Mouse (Mus musculus) kidney, adult 2 months (tissue): Measurements from ENCODE around the gene Cdc123. TPM values are rescaled to one million over a fixed set of nuclear protein-coding genes. Genes with fewer than 3 reads are reported as not detected.
"Not testable (repeated sequence)": the region's sequence is repeated elsewhere in the genome, so short reads cannot be mapped to it uniquely, and the experiment has no call there.

Source experiments
- DNase-seq: peaks from one replicate; pipeline ENCODE4 v3.0.0; 2021
- H3K27ac ChIP-seq: fragments of 200-500 bp; 2 replicates; pipeline ENCODE4 v1.5.1; 2012; ENCODE audit warnings: low read depth, low read length, control low read depth, inconsistent platforms; ENCODE audit not compliant: insufficient read depth
- H3K27me3 ChIP-seq: fragments of 200-500 bp; replicated peaks from 2 replicates; pipeline ENCODE4 v1.6.1; 2012; ENCODE audit warnings: mild to moderate bottlenecking, moderate library complexity, low read length, inconsistent platforms; ENCODE audit not compliant: control insufficient read depth, insufficient read depth
- H3K36me3 ChIP-seq: fragments of 200-500 bp; 2 replicates; pipeline ENCODE4 v1.6.1; 2012; ENCODE audit warnings: mild to moderate bottlenecking, moderate library complexity, low read length, inconsistent platforms; ENCODE audit not compliant: control insufficient read depth, insufficient read depth
- H3K4me1 ChIP-seq: fragments of 200-500 bp; 2 replicates; pipeline ENCODE4 v1.6.1; 2011; ENCODE audit warnings: low read length; ENCODE audit not compliant: control insufficient read depth, insufficient read depth
- H3K4me3 ChIP-seq: fragments of 200-500 bp; 2 replicates; pipeline ENCODE4 v1.5.1; 2011; ENCODE audit warnings: mild to moderate bottlenecking, low read depth, low read length, control low read depth; ENCODE audit not compliant: insufficient read depth
- CTCF ChIP-seq: fragments of 200-500 bp; conservative IDR thresholded peaks from 2 replicates; pipeline ENCODE4 v1.5.1; 2011; ENCODE audit warnings: low read depth, mild to moderate bottlenecking, control low read depth, low read length, moderate library complexity, mixed read lengths; ENCODE audit not compliant: insufficient read depth, insufficient read length
- POLR2A ChIP-seq: fragments of 200-500 bp; IDR thresholded peaks from one replicate; pipeline ENCODE4 v1.6.1; 2011; ENCODE audit warnings: low read depth, low read length, control low read depth
- WGBS: fragments of 180-500 bp; shearing (Covaris S2); methylation state at CpG from one replicate; pipeline ENCODE4 v1.1.7; 2018; 5-methylcytosine and 5-hydroxymethylcytosine counted together
- polyA plus RNA-seq: library from polyadenylated mRNA; depleted of rRNA; stranded (reverse); fragments of >200 nt; gene quantifications from 2 replicates; pipeline ENCODE4 v1.2.3, GENCODE M21; 2012

Cdc123 gene
- polyA plus RNA-seq, 1 experiment: 74.7 TPM

DNA sequence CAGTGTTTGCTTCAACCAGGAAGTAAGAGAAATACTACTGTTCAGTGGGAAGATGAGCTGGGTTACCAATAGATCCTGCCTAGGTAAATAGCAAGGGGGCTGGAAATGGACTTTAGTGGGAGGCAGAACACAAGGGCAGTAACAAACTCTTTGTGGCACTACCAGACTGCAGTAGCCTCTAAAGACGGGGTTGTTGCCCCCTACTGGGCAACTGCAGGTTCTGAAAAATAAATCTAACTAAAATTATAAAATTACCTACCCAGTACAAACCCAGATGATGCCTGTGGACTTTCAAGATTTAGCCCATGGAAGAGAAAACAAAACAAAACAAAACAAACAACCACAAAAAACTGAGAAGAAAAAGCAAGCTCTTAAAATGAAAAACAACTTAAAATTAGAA lies 20.8 kb downstream of the Cdc123 start:
- 15% methylated on average over 1 of the region's 1 CpGs for WGBS
- no peak for TF ChIP-seq POLR2A
- peak; percentile 30; the same call in 1 of the 2 replicates for TF ChIP-seq CTCF
- Histone ChIP-seq H3K4me1 (no peaks in the 10 kb centered on the region; the same call in 1 of the 2 replicates), H3K27me3 (no peaks in the 10 kb centered on the region), H3K36me3 (no peaks in the 10 kb centered on the region; the same call in none of the 2 replicates), H3K27ac (no peak overlapping the region), H3K4me3 (no peak overlapping the region)
- DNase-seq: no peak

DNA sequence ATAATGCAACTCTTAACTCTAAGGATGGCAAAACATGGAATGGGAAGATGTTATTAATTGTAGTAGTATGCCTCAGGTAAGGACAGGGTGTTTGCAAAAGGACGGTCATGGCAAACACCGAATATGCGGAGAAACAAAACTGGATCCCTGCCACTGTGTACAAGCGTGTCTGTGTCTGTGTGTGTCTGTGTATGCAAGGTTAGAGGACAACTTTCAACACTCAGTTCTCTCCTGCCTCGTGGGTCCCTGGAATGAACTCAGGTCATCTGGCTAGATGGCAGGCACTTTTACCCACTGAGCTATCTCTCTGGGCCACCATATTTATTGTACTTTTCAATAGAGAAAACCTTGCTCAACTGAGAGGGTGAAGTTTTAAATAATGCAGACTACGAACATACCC lies 22.5 kb downstream of the Cdc123 start:
- H3K27me3 ChIP-seq: no peaks in the 10 kb centered on the region
- H3K27ac ChIP-seq: no peak overlapping the region
- WGBS: 93% methylated on average over 6 of the region's 6 CpGs
- H3K36me3 ChIP-seq: no peaks in the 10 kb centered on the region; the same call in none of the 2 replicates
- H3K4me1 ChIP-seq: no peaks in the 10 kb centered on the region; the same call in 1 of the 2 replicates
- no peak for DNase-seq
- no peak overlapping the region for H3K4me3 ChIP-seq
- TF ChIP-seq POLR2A (no peak), CTCF (no peak)

DNA sequence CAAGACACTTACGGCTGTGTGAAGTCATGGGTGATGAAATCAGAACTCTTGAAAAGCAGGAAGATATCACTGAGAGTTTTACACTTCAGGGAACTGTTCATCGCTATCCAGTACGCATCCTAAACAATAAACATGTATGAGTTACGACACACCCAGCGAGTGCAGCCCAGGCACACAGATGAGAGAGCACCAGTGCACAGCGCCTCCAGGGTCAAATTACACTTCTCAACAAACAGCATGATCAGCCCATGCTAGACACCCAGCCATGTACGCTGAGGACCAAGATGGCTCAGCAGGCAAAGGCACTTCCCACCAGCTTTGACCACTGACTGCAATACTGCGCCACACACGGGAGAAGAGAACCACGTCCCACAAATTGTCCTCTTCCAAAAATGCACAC lies 23.7 kb downstream of the Cdc123 start:
- DNase-seq: no peak
- WGBS: 71% methylated on average over 10 of the region's 10 CpGs
- H3K4me3 ChIP-seq: no peak overlapping the region
- H3K27ac ChIP-seq: no peak overlapping the region
- H3K36me3 ChIP-seq: no peaks in the 10 kb centered on the region; the same call in 1 of the 2 replicates
- TF ChIP-seq POLR2A (no peak), CTCF (no peak)
- no peaks in the 10 kb centered on the region for H3K27me3 ChIP-seq
- H3K4me1 ChIP-seq: no peaks in the 10 kb centered on the region; the same call in 1 of the 2 replicates

DNA sequence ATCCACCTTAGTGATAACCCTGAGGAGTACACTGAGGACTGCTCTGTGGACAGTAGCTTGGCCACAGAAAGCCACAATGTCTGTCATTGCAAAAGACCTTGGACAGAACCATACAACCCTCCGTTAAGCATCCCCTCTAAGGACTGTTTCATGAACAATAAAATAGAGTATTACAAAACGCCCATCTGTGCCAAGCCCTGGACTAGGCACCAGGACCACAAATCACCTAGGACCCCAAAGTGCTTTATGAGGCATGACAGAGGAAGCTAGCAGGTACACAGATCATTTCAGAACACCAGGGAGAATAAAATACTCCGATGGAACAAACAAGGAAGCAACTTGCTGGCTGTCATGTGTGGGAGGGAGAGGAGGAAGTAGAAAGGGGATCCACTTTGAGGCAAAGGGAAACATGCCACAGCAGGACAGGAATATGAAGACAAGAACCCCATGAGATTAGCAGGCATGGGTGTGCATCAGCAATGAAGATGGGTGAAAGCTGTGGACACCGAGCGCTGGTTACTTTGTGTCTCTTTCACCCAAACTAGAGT lies 33.7 kb downstream of the Cdc123 start:
- H3K4me1 ChIP-seq: no peaks in the 10 kb centered on the region
- no peaks in the 10 kb centered on the region for H3K27me3 ChIP-seq
- no peak overlapping the region for H3K4me3 ChIP-seq
- 63% methylated on average over 5 of the region's 5 CpGs for WGBS
- H3K36me3 ChIP-seq: no peaks in the 10 kb centered on the region
- TF ChIP-seq CTCF (no peak), POLR2A (no peak)
- DNase-seq: no peak
- no peak overlapping the region for H3K27ac ChIP-seq

DNA sequence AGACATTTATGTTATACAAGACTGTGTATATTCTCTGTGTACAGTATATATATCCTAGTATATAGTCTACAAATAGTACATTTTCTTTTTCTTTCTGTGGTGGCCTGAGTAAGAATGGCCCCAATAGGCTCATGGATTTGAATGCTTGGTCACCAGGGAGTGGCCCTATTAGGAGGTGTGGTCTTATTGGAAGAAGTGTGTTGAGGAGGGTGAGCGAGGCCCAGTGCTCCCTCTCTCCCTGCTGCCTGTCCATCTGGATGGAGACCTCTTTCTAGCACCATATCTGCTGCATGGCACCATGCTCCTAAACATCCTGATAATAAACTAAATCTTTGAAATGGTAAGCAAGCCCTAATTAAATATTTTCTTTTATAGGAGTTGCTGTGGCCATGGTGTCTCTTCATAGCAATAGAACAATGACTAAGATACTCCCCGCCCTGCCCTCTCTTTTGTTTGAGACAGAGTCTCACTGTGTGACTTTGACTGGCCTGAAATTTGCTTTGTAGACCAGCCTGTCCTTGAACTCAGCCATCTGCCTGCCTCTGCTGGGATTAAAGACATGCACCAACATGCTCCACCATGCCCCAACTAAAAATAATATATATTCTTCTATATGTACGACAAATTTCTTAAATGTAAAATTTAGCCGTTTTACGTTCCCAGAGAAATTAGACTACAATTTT lies 34.8 kb downstream of the Cdc123 start:
- no peak for TF ChIP-seq CTCF
- TF ChIP-seq POLR2A: no peak
- no peak for DNase-seq
- Histone ChIP-seq H3K27ac (no peak overlapping the region), H3K27me3 (no peaks in the 10 kb centered on the region), H3K4me3 (no peak overlapping the region), H3K4me1 (no peaks in the 10 kb centered on the region), H3K36me3 (no peaks in the 10 kb centered on the region)
- WGBS: 98% methylated on average over 5 of the region's 5 CpGs

DNA sequence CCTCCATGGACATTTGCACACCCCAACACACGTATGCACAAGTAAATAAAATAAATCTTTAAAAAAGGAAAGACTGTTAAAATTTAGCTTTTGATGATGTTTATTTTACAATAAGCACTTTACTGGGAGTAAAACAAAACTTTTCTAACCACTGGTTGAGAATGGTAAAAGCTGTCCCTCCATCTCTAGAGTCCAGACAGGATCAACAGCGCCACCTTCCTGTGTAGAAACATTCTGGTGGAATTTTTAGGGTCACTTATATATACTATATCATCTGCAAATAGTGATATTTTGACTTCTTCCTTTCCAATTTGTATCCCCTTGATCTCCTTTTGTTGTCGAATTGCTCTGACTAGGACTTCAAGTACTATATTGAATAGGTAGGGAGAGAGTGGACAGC lies 38.8 kb downstream of the Cdc123 start:
- H3K4me1 ChIP-seq, H3K4me3 ChIP-seq, DNase-seq, H3K36me3 ChIP-seq, H3K27ac ChIP-seq, H3K27me3 ChIP-seq: not testable (repeated sequence)
- WGBS: 81% methylated on average over 3 of the region's 3 CpGs

DNA sequence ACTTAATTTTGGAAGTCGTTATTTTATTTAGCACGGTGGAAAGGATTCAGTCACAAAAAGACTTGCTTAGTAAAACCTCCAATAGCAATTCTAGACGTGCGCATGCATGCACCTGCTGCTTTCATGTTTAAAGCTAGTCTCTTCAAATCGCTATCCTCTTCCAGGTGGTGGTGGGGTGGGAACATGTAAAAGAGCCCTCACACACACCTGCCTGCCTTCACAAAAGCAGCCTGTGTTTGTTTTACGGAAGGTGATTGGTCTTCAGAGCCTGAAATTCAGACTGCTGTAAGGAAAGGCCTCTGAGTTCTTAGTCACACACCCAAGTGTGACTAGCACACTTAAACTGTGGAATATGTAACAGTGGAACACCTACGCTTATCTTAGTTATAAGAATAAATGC lies 39.7 kb downstream of the Cdc123 start:
- DNase-seq: no peak
- no peak overlapping the region for H3K4me3 ChIP-seq
- H3K27ac ChIP-seq: no peak overlapping the region
- H3K4me1 ChIP-seq: no peaks in the 10 kb centered on the region
- H3K36me3 ChIP-seq: no peaks in the 10 kb centered on the region; the same call in 1 of the 2 replicates
- WGBS: 87% methylated on average over 7 of the region's 7 CpGs
- no peak for TF ChIP-seq POLR2A
- TF ChIP-seq CTCF: no peak
- no peaks in the 10 kb centered on the region for H3K27me3 ChIP-seq
